Mouse (Mus musculus) hindbrain, embryonic 13.5 days (tissue): ENCODE results near the gene Sstr2. TPM values are rescaled to one million over a fixed set of nuclear protein-coding genes. Genes with fewer than 3 reads are reported as not detected.
A peak's percentile ranks its signal among the peaks of the same experiment; 100 is the strongest.

ENCODE experiments used
- ATAC-seq: fragments of 200-750 bp; cut with Nextera tagmentation; 2 replicates; pipeline ENCODE4 v1.8.0; 2017; ENCODE audit warnings: moderate TSS enrichment; ENCODE audit not compliant: low FRiP score
- H3K27ac ChIP-seq: fragments of 300-500 bp; sonication (generic); 2 replicates; pipeline ENCODE4 v1.5.1; 2015; ENCODE audit warnings: inconsistent platforms, mild to moderate bottlenecking, moderate library complexity
- H3K27me3 ChIP-seq: fragments of 300-500 bp; sonication (generic); 2 replicates; pipeline ENCODE4 v1.6.1; 2015; ENCODE audit warnings: mild to moderate bottlenecking, inconsistent platforms
- H3K36me3 ChIP-seq: fragments of 300-500 bp; sonication (generic); 2 replicates; pipeline ENCODE4 v1.6.1; 2015; ENCODE audit warnings: mild to moderate bottlenecking, inconsistent platforms
- H3K4me1 ChIP-seq: fragments of 300-500 bp; sonication (generic); replicated peaks from 2 replicates; pipeline ENCODE4 v1.6.1; 2015; ENCODE audit warnings: inconsistent platforms
- H3K4me2 ChIP-seq: fragments of 300-500 bp; sonication (generic); 2 replicates; pipeline ENCODE4 v1.6.1; 2015; ENCODE audit warnings: inconsistent platforms, mild to moderate bottlenecking, moderate library complexity
- H3K4me3 ChIP-seq: fragments of 300-500 bp; sonication (generic); 2 replicates; pipeline ENCODE4 v1.5.1; 2015; ENCODE audit warnings: mild to moderate bottlenecking, inconsistent platforms
- H3K9ac ChIP-seq: fragments of 300-500 bp; sonication (generic); 2 replicates; pipeline ENCODE4 v1.6.1; 2015; ENCODE audit warnings: mild to moderate bottlenecking, inconsistent platforms
- H3K9me3 ChIP-seq: fragments of 300-500 bp; sonication (generic); 2 replicates; pipeline ENCODE4 v1.6.1; 2016; ENCODE audit warnings: inconsistent platforms
- WGBS: fragments of 180-500 bp; shearing (Covaris S2); methylation state at CpG from one replicate; pipeline ENCODE4 v1.1.7; 2015; 5-methylcytosine and 5-hydroxymethylcytosine counted together
- polyA plus RNA-seq: library from polyadenylated mRNA; unstranded; fragments of >200 nt; fragmentation: Nextera tagmentation; extraction: Ambion mirVana; gene quantifications from 2 replicates; pipeline ENCODE4 v1.2.1, GENCODE M21; 2015

Gene Sstr2
- polyA plus RNA-seq, 1 experiment from 2014 or later, result 32.8 TPM

- Histone ChIP-seq H3K4me1 (peaks cover 18% of the 10 kb centered on the region), H3K9ac (no peak overlapping the region), H3K36me3 (peaks cover 16% of the 10 kb centered on the region), H3K4me2 (no peak overlapping the region), H3K27ac (no peak overlapping the region), H3K9me3 (no peaks in the 10 kb centered on the region), H3K4me3 (no peak overlapping the region), H3K27me3 (peaks cover 14% of the 10 kb centered on the region; the same call in 1 of the 2 replicates)
- 95% methylated on average over 18 of the region's 18 CpGs for WGBS
- no peak for ATAC-seq
Observed at GRCm38 (mm10) chr11:113625437-113625836, 6.3 kb downstream of the Sstr2 start.

- Histone ChIP-seq H3K27me3 (0 out of 2 replicates have a peak, but pooled peaks cover 3% of the 10 kb centered on the region), H3K27ac (no peak overlapping the region), H3K9me3 (no peaks in the 10 kb centered on the region), H3K9ac (no peak overlapping the region), H3K36me3 (peaks cover 16% of the 10 kb centered on the region), H3K4me1 (peaks cover 5% of the 10 kb centered on the region; the same call in 1 of the 2 replicates), H3K4me2 (no peak overlapping the region), H3K4me3 (no peak overlapping the region)
- no peak for ATAC-seq
- 52% methylated on average over 4 of the region's 4 CpGs for WGBS
Observed at GRCm38 (mm10) chr11:113627785-113628184, 8.6 kb downstream of the Sstr2 start.

- no peaks in the 10 kb centered on the region for H3K36me3 ChIP-seq
- ATAC-seq, result no peak
- H3K4me3 ChIP-seq, result no peak overlapping the region
- no peak overlapping the region for H3K27ac ChIP-seq
- 0 out of 2 replicates have a peak, but pooled peaks cover 3% of the 10 kb centered on the region for H3K27me3 ChIP-seq
- H3K9me3 ChIP-seq, result no peaks in the 10 kb centered on the region
- H3K9ac ChIP-seq, result no peak overlapping the region
- 61% methylated on average over 7 of the region's 7 CpGs for WGBS
- H3K4me1 ChIP-seq, result peaks cover 5% of the 10 kb centered on the region; the same call in 1 of the 2 replicates
- H3K4me2 ChIP-seq, result no peak overlapping the region
Observed at GRCm38 (mm10) chr11:113630642-113631041, 11.5 kb downstream of the Sstr2 start.

GRCm38 (mm10) chr11:113631302-113631701 is 12.2 kb downstream of the Sstr2 start:
- H3K9me3 ChIP-seq, result no peaks in the 10 kb centered on the region
- no peak overlapping the region for H3K4me2 ChIP-seq
- H3K4me3 ChIP-seq, result no peak overlapping the region
- 86% methylated on average over 8 of the region's 8 CpGs for WGBS
- H3K9ac ChIP-seq, result no peak overlapping the region
- H3K27ac ChIP-seq, result no peak overlapping the region
- peaks cover 5% of the 10 kb centered on the region; the same call in 1 of the 2 replicates for H3K4me1 ChIP-seq
- H3K27me3 ChIP-seq, result 0 out of 2 replicates have a peak, but pooled peaks cover 3% of the 10 kb centered on the region
- no peaks in the 10 kb centered on the region for H3K36me3 ChIP-seq
- ATAC-seq, result no peak

DNA sequence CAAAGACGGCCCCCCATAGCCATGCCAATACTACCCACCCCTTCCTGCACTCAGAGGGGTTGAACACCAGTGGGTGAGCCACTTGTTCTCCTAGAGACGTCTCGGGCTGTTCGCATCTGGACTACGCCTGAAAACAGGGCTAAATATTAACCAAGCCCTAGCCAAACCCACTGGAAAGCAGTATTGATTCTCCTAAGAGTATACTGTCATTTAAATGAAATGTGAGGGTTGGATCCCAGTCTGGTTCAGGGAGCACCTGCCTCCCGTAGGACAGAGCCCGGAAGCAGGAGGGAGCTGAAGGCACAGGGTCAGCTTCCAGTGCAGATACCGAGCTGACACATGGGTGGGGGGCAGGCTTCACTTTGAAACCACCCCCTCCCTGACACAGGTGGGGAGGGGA is 12.7 kb downstream of the Sstr2 start:
- no peak for ATAC-seq
- Histone ChIP-seq H3K27ac (no peak overlapping the region), H3K9ac (no peak overlapping the region), H3K27me3 (0 out of 2 replicates have a peak, but pooled peaks cover 3% of the 10 kb centered on the region), H3K9me3 (no peaks in the 10 kb centered on the region), H3K4me1 (peaks cover 5% of the 10 kb centered on the region; the same call in 1 of the 2 replicates), H3K4me2 (no peak overlapping the region), H3K36me3 (no peaks in the 10 kb centered on the region), H3K4me3 (no peak overlapping the region)
- WGBS, result 58% methylated on average over 8 of the region's 8 CpGs

DNA sequence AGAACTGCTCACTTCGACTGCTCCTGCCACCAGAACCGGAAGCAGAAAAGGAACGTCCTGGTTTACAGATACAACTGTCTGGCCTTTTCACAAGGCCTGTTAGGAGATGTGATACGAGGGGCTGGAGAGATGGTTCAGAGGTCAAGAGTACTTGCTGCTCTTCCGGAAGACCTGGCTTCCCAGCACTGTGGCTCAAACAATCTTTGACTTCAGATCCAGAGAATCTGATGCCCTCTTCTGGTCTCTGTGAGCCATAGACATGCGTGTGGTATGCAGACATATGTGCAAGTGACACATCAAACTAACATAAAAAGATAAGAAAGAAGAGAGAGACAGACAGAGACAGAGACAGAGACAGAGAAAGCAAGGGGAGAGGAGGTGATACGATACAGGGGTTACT is 13.2 kb downstream of the Sstr2 start:
- Histone ChIP-seq H3K27ac (no peak overlapping the region), H3K27me3 (0 out of 2 replicates have a peak, but pooled peaks cover 3% of the 10 kb centered on the region), H3K4me3 (no peak overlapping the region), H3K4me2 (no peak overlapping the region), H3K9me3 (no peaks in the 10 kb centered on the region), H3K4me1 (peaks cover 5% of the 10 kb centered on the region; the same call in 1 of the 2 replicates), H3K9ac (no peak overlapping the region), H3K36me3 (no peaks in the 10 kb centered on the region)
- WGBS, result 82% methylated on average over 7 of the region's 7 CpGs
- ATAC-seq, result no peak

GRCm38 (mm10) chr11:113633398-113633797 is 14.3 kb downstream of the Sstr2 start:
- H3K9ac ChIP-seq, result no peak overlapping the region
- H3K27me3 ChIP-seq, result 0 out of 2 replicates have a peak, but pooled peaks cover 3% of the 10 kb centered on the region
- no peak overlapping the region for H3K4me2 ChIP-seq
- no peak overlapping the region for H3K27ac ChIP-seq
- no peaks in the 10 kb centered on the region for H3K9me3 ChIP-seq
- peaks cover 3% of the 10 kb centered on the region; the same call in 1 of the 2 replicates for H3K4me1 ChIP-seq
- H3K36me3 ChIP-seq, result peaks cover 4% of the 10 kb centered on the region; the same call in 1 of the 2 replicates
- no peak overlapping the region for H3K4me3 ChIP-seq
- no peak for ATAC-seq
- 97% methylated on average over 5 of the region's 5 CpGs for WGBS

- H3K9me3 ChIP-seq, result peaks cover 4% of the 10 kb centered on the region; the same call in 1 of the 2 replicates
- 0 out of 2 replicates have a peak, but pooled peaks cover 3% of the 10 kb centered on the region for H3K27me3 ChIP-seq
- ATAC-seq, result no peak
- no peak overlapping the region for H3K4me3 ChIP-seq
- H3K36me3 ChIP-seq, result peaks cover 4% of the 10 kb centered on the region; the same call in 1 of the 2 replicates
- H3K9ac ChIP-seq, result no peak overlapping the region
- 64% methylated on average over 10 of the region's 10 CpGs for WGBS
- no peak overlapping the region for H3K27ac ChIP-seq
- no peaks in the 10 kb centered on the region for H3K4me1 ChIP-seq
- no peak overlapping the region for H3K4me2 ChIP-seq
Observed at GRCm38 (mm10) chr11:113634699-113635121, 15.6 kb downstream of the Sstr2 start.

DNA sequence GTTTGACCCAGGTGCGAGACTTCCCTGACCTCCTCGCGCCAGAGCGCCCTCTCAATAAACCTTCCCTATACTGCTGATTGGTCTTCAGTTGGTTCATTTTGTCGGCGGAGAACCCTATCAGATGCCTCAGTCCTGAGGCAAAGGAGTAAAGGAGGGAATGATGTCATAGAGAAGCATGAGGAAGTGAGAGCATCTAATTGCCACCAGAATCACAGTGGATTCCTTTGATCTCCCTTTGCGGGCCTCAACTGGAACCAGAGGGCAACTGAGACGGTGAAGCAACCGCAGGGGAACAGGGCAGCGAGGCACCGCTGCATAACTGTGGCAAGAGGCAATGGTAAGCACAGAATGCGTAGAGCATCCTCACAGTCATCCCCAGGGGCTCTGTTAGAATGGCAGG is 19.5 kb downstream of the Sstr2 start:
- H3K4me2 ChIP-seq, result no peak overlapping the region

GRCm38 (mm10) chr11:113645181-113645580 is 26.0 kb downstream of the Sstr2 start:
- Histone ChIP-seq H3K9ac (no peak overlapping the region), H3K4me1 (peaks cover 15% of the 10 kb centered on the region), H3K4me3 (no peak overlapping the region), H3K36me3 (no peaks in the 10 kb centered on the region), H3K27me3 (0 out of 2 replicates have a peak, but pooled peaks cover 7% of the 10 kb centered on the region), H3K9me3 (no peaks in the 10 kb centered on the region), H3K27ac (no peak overlapping the region), H3K4me2 (no peak overlapping the region)
- 79% methylated on average over 3 of the region's 3 CpGs for whole genome bisulfite sequencing
- ATAC-seq, result no peak

More for the DNA sequence above, 19.5 kb downstream of the Sstr2 start:
- no peak overlapping the region for H3K9ac ChIP-seq
- H3K36me3 ChIP-seq, result peaks cover 4% of the 10 kb centered on the region; the same call in 1 of the 2 replicates
- peaks cover 4% of the 10 kb centered on the region; the same call in 1 of the 2 replicates for H3K9me3 ChIP-seq
- H3K27ac ChIP-seq, result no peak overlapping the region
- WGBS, result 87% methylated on average over 12 of the region's 12 CpGs
- H3K27me3 ChIP-seq, result no peaks in the 10 kb centered on the region
- no peak overlapping the region for H3K4me3 ChIP-seq
- no peaks in the 10 kb centered on the region for H3K4me1 ChIP-seq
- no peak for ATAC-seq

DNA sequence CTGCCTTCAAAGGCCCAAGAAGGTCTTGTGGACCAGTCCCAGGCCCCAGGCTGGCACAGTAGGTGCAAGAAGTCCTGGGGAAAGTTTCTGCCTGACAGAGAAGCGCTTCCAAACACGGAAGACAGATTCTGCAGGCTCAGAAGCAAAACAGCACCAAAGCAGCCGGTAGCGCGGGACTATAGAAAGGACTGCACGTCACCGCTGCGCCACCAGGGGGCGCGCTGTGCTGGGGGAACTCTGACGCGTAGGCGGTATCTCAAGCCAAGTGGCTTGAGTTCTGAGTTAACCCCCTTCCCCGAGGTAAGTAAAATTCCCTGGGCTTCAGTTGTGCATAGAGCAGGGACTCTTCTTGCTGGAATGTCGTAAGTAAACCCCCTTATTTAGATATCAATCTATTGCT is 29.0 kb downstream of the Sstr2 start:
- Histone ChIP-seq H3K4me1 (peaks cover 34% of the 10 kb centered on the region), H3K27ac (no peak overlapping the region), H3K4me2 (peak overlapping the region; percentile 25), H3K9me3 (no peaks in the 10 kb centered on the region), H3K27me3 (0 out of 2 replicates have a peak, but pooled peaks cover 7% of the 10 kb centered on the region), H3K9ac (0 out of 2 replicates have a peak overlapping the region, but pooled peaks have one; percentile 43), H3K4me3 (no peak overlapping the region), H3K36me3 (peaks cover 16% of the 10 kb centered on the region)
- WGBS, result 2% methylated on average over 15 of the region's 15 CpGs
- no peak for ATAC-seq

DNA sequence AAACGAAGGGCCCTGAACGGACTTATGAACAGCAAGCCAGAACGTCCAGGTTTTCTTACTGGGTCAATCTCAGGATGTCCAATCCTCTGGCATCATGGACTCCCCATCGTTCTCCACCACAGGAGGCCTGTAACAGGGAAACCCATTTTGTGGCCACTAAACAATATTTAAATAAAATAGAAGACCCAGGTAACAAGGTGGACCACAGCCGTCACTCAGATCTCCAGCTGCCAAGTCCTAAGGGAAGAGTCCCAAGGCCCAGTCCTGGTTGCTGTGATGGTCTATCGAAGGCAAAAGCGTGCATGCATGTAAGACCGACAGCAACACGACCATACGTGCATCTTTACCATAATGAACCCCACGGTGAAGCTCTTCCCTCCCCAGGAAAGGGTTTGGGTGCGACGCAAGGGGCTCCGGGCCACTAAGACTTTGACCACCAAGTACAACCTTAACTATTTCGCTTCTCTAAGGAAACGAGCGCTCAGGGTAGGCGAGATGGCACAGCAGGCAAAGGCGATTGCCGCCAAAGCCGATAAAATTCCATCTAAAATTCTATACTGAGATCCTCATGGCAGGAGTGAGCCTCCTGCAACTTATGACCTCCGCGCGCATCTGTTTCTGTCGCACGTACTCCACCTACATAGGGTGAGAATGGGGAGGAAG is 29.7 kb downstream of the Sstr2 start, which contains the start of gene Cog1:
Gene Cog1, plus strand, starts transcription at position 480 of the 663 bp plus-strand sequence.
- 0 out of 2 replicates have a peak, but pooled peaks cover 7% of the 10 kb centered on the region for H3K27me3 ChIP-seq
- H3K9ac ChIP-seq, result peak within 1 kb of the TSS; percentile 98
- H3K27ac ChIP-seq, result peak within 1 kb of the TSS; percentile 96
- peak within 1 kb of the TSS; percentile 92 for H3K4me3 ChIP-seq
- WGBS, result 41% methylated on average over 26 of the region's 26 CpGs
- peak within 1 kb of the TSS; percentile 59 for H3K4me2 ChIP-seq
- H3K4me1 ChIP-seq, result peaks cover 34% of the 10 kb centered on the region
- H3K36me3 ChIP-seq, result peaks cover 22% of the 10 kb centered on the region
- peak; percentile 1; the same call in 1 of the 2 replicates for ATAC-seq
- H3K9me3 ChIP-seq, result no peaks in the 10 kb centered on the region
